Mouse (Mus musculus) MEL (cell line): Measurements from ENCODE around the gene Slc16a1.

Experiments used
- CHD1 ChIP-seq: IDR thresholded peaks from 2 replicates; pipeline ENCODE4 v1.6.1; 2012; ENCODE audit warnings: low read depth, mild to moderate bottlenecking, inconsistent platforms, low read length, improper control_type of control experiment
- E2F4 ChIP-seq: IDR thresholded peaks from 2 replicates; pipeline ENCODE4 v1.6.1; 2011; ENCODE audit warnings: low read depth, low read length, improper control_type of control experiment, borderline replicate concordance
- EP300 ChIP-seq, 2 experiments: IDR thresholded peaks; 2 replicates each; pipeline ENCODE4 v1.6.1; 2011; ENCODE audit warnings: improper control_type of control experiment in 2 of 2, low read length in 2 of 2, low read depth in 1 of 2, mild to moderate bottlenecking in 1 of 2
- ETS1 ChIP-seq: IDR thresholded peaks from 2 replicates; pipeline ENCODE4 v1.6.1; 2012; ENCODE audit warnings: low read depth, mild to moderate bottlenecking, inconsistent platforms, low read length, improper control_type of control experiment, moderate library complexity
- HCFC1 ChIP-seq: IDR thresholded peaks from 2 replicates; pipeline ENCODE4 v1.6.1; 2012; ENCODE audit warnings: low read depth, mild to moderate bottlenecking, inconsistent platforms, low read length, improper control_type of control experiment, moderate library complexity
- POLR2AphosphoS5 ChIP-seq: IDR thresholded peaks from 2 replicates; pipeline ENCODE4 v1.6.1; 2012; ENCODE audit warnings: low read depth, borderline replicate concordance, mild to moderate bottlenecking, inconsistent platforms, low read length, moderate library complexity, mixed read lengths

GRCm38 (mm10) chr3:104682671-104683504 is 44.4 kb downstream of the Slc16a1 start:
- TF ChIP-seq CHD1, result no peak
- TF ChIP-seq ETS1, result no peak
- no peak for TF ChIP-seq POLR2AphosphoS5
- TF ChIP-seq E2F4, result no peak
- no peak for TF ChIP-seq HCFC1
- TF ChIP-seq EP300 (IDR thresholded peaks at IDR 0.05; ENCODE audit: low read depth in 1 of 2, low read length in 2 of 2), result no peak
